In the genomic region with DNA sequence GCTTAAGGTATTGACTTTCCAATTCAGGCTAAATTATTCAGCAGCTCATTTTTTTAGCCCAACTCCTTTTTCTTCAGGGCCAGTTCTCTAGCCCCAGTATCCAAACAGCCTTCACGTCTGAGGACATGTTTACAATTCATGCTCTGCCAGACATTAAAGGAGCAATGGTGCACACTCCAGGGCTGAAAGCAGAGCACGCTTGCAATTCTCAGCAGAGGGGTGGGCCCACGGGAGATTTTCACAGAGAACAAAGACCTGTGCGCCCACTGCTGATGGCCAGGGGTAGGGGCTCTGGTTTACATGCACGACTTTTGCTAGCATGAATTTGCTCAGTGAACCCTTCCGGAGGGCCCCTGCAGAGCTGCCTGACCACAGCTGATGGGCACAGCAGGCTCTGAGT, we compare ENCODE assay signal across 14 mouse cellular contexts.
"Had no signal": no experiment of that assay in that cellular context is flagged by ENCODE, and none has a peak within 500 bp of the region (broad histone marks: within the 10 kb centered on the region; RNA-seq: fewer than 3 reads in every experiment).

No protein-coding gene starts in this region.

- H3K4me2 ChIP-seq: limb, embryonic 13.5 days; midbrain, embryonic 13.5 days; neural tube, embryonic 15.5 days; stomach, embryonic 15.5 days had no signal

- H3K27ac ChIP-seq: limb, embryonic 13.5 days; liver, embryonic 14.5 days; midbrain, embryonic 13.5 days; neural tube, embryonic 15.5 days; stomach, embryonic 15.5 days had no signal

- H3K9ac ChIP-seq: limb, embryonic 13.5 days; liver, embryonic 14.5 days; midbrain, embryonic 13.5 days; neural tube, embryonic 15.5 days; stomach, embryonic 15.5 days had no signal

- ATAC-seq: intestine, embryonic 16.5 days; midbrain, embryonic 13.5 days had no signal

- H3K4me1 ChIP-seq: neural tube, embryonic 15.5 days had no signal

- H3K27me3 ChIP-seq: limb, embryonic 13.5 days; midbrain, embryonic 13.5 days; neural tube, embryonic 15.5 days; stomach, embryonic 15.5 days had no signal

- DNase-seq: kidney, adult 8-10 months; kidney, postnatal 14 days; left cerebral cortex, postnatal 4 days; lung, postnatal 14 days; right cerebral cortex, postnatal 4 days; spleen, adult 18-20 months; thymus, postnatal 36 days had no signal

- H3K9me3 ChIP-seq: limb, embryonic 13.5 days; midbrain, embryonic 13.5 days; neural tube, embryonic 15.5 days; stomach, embryonic 15.5 days had no signal

- H3K36me3 ChIP-seq: limb, embryonic 13.5 days; midbrain, embryonic 13.5 days; neural tube, embryonic 15.5 days; stomach, embryonic 15.5 days had no signal

- H3K4me3 ChIP-seq: limb, embryonic 13.5 days; midbrain, embryonic 13.5 days; myocyte; neural tube, embryonic 15.5 days; stomach, embryonic 15.5 days had no signal
